Mouse (Mus musculus): ENCODE data around the gene Kcnmb2. TPM values are rescaled to one million over a fixed set of nuclear protein-coding genes. Genes with fewer than 3 reads are reported as not detected.
A peak's percentile ranks its signal among the peaks of the same experiment; 100 is the strongest.

Kcnmb2 gene
- polyA plus RNA-seq, 1 experiment from 2014 or later: 0.42 TPM

DNA sequence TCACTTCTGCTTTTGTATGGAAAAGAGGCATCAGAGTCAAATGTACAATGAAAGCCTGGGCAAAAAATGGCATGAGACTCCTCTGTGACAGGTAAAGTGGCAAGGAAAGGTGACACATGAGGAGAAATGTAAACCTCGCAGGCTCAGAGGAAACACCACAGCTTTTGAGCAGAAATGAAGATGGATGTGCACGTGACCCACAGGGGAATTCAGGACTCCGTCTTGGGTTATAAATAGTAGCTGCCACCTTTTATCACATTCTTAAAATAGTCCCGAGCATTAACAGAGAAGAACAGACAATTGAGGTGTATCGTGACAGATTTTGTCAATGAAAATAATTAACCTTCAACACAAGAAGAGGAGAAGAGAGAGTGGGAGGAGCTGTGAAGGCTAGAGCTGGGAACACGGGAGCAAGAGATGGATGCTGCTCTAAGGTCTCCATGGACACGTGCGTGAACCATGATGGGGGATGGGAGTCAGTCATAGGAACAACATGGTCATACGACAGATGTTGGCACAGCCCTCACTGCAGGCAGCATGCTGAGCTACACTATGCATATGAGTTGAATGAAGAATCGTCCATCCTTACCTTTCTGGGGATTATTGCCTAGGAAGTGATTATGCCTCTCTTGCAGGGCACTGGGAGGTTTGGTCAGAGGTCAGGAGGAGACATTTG is 127.2 kb downstream of the Kcnmb2 start:
- H3K27me3 ChIP-seq (ENCODE audit: control insufficient read depth, insufficient read depth, low read length): no peaks in the 10 kb centered on the region
- H3K4me2 ChIP-seq: peak overlapping the region; percentile 6
- no peaks in the 10 kb centered on the region; the same call in 1 of the 2 replicates for H3K4me1 ChIP-seq (ENCODE audit: control insufficient read depth, insufficient read depth, low read length)
- ATAC-seq (replicated peaks; ENCODE audit: insufficient number of reproducible peaks, low FRiP score, low TSS enrichment): 0 out of 2 replicates have a peak, but pooled peaks have one; percentile 31
- no peak overlapping the region for H3K27ac ChIP-seq (ENCODE audit: low read depth, low read length)
- WGBS (ENCODE audit: insufficient replicate concordance): 47% methylated on average over 10 of the region's 10 CpGs
- H3K9ac ChIP-seq (ENCODE audit: low read depth, low read length): no peak overlapping the region
- no peaks in the 10 kb centered on the region for H3K36me3 ChIP-seq (ENCODE audit: control insufficient read depth, insufficient read depth, low read length)
- no peak overlapping the region for H3K4me3 ChIP-seq (ENCODE audit: low read depth, low read length)
- H3K9me3 ChIP-seq (replicated peaks; ENCODE audit: control insufficient read depth, low read length): no peaks in the 10 kb centered on the region

DNA sequence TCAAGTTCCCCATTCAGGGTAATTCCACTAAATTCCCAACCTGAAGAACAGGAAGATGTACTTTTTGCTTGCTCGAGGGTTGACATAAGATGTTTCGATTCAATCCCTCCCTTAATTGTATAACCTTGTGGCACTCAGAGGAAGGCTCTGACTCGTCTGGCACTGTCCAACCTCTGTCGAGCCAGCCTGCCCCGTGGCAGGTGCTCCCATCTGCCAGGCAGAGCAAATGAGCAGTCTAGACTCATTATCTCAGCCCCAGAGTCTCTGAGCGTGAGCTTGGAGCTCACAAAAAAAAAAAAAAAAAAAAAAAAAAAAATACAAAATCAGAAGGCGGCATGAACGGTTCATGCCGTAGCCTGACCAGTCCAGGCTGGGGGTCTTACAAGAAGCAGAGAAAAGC is 130.1 kb downstream of the Kcnmb2 start:
- Histone ChIP-seq H3K4me1 (ENCODE audit: control insufficient read depth, insufficient read depth, low read length) (no peaks in the 10 kb centered on the region), H3K9ac (ENCODE audit: low read depth, low read length) (no peak overlapping the region), H3K4me3 (ENCODE audit: low read depth, low read length) (no peak overlapping the region), H3K27ac (ENCODE audit: low read depth, low read length) (no peak overlapping the region), H3K27me3 (ENCODE audit: control insufficient read depth, insufficient read depth, low read length) (no peaks in the 10 kb centered on the region), H3K36me3 (ENCODE audit: control insufficient read depth, insufficient read depth, low read length) (no peaks in the 10 kb centered on the region), H3K9me3 (replicated peaks; ENCODE audit: control insufficient read depth, low read length) (no peaks in the 10 kb centered on the region), H3K4me2 (no peak overlapping the region)
- WGBS (ENCODE audit: insufficient replicate concordance): 75% methylated on average over 9 of the region's 9 CpGs
- no peak for ATAC-seq (replicated peaks; ENCODE audit: insufficient number of reproducible peaks, low FRiP score, low TSS enrichment)

GRCm38 (mm10) chr3:32043814-32044213 is 141.5 kb downstream of the Kcnmb2 start:
- ATAC-seq (replicated peaks; ENCODE audit: insufficient number of reproducible peaks, low FRiP score, low TSS enrichment): no peak
- Histone ChIP-seq H3K4me2 (no peak overlapping the region), H3K4me3 (ENCODE audit: low read depth, low read length) (no peak overlapping the region), H3K36me3 (ENCODE audit: control insufficient read depth, insufficient read depth, low read length) (no peaks in the 10 kb centered on the region), H3K27ac (ENCODE audit: low read depth, low read length) (no peak overlapping the region), H3K4me1 (ENCODE audit: control insufficient read depth, insufficient read depth, low read length) (no peaks in the 10 kb centered on the region), H3K9ac (ENCODE audit: low read depth, low read length) (no peak overlapping the region), H3K9me3 (replicated peaks; ENCODE audit: control insufficient read depth, low read length) (no peaks in the 10 kb centered on the region), H3K27me3 (ENCODE audit: control insufficient read depth, insufficient read depth, low read length) (no peaks in the 10 kb centered on the region)
- WGBS (ENCODE audit: insufficient replicate concordance): 65% methylated on average over 3 of the region's 3 CpGs

DNA sequence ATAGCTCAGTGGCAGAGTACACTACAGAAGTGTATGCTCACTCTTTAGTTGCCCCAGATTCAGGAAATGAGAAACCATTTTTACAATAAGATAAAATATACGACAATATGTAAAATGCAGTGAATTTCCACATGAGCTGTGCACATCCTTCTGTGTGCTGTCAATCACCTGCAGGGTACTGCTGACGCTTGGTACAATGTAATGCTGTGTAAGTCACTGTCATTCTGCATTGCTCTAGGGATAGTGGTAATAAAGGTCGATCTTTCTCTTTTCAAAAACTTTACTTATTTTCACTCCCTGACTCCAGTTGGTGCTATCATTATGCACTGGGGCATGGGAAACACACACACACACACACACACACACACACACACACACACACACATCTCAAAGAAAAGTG is 146.5 kb downstream of the Kcnmb2 start:
- H3K27ac ChIP-seq (ENCODE audit: low read depth, low read length): no peak overlapping the region
- H3K9ac ChIP-seq (ENCODE audit: low read depth, low read length): no peak overlapping the region
- H3K4me3 ChIP-seq (ENCODE audit: low read depth, low read length): no peak overlapping the region
- H3K4me2 ChIP-seq: no peak overlapping the region
- H3K9me3 ChIP-seq (replicated peaks; ENCODE audit: control insufficient read depth, low read length): no peaks in the 10 kb centered on the region
- no peaks in the 10 kb centered on the region for H3K36me3 ChIP-seq (ENCODE audit: control insufficient read depth, insufficient read depth, low read length)
- H3K27me3 ChIP-seq (ENCODE audit: control insufficient read depth, insufficient read depth, low read length): no peaks in the 10 kb centered on the region
- no peak for ATAC-seq (replicated peaks; ENCODE audit: insufficient number of reproducible peaks, low FRiP score, low TSS enrichment)
- 81% methylated on average over 3 of the region's 3 CpGs for WGBS (ENCODE audit: insufficient replicate concordance)
- no peaks in the 10 kb centered on the region for H3K4me1 ChIP-seq (ENCODE audit: control insufficient read depth, insufficient read depth, low read length)

GRCm38 (mm10) chr3:32052596-32052995 is 150.3 kb downstream of the Kcnmb2 start:
- H3K36me3 ChIP-seq (ENCODE audit: control insufficient read depth, insufficient read depth, low read length): no peaks in the 10 kb centered on the region
- no peak overlapping the region for H3K4me3 ChIP-seq (ENCODE audit: low read depth, low read length)
- no peak overlapping the region for H3K27ac ChIP-seq (ENCODE audit: low read depth, low read length)
- no peaks in the 10 kb centered on the region for H3K27me3 ChIP-seq (ENCODE audit: control insufficient read depth, insufficient read depth, low read length)
- no peaks in the 10 kb centered on the region for H3K9me3 ChIP-seq (replicated peaks; ENCODE audit: control insufficient read depth, low read length)
- WGBS (ENCODE audit: insufficient replicate concordance): 50% methylated on average over 3 of the region's 3 CpGs
- no peak overlapping the region for H3K9ac ChIP-seq (ENCODE audit: low read depth, low read length)
- no peaks in the 10 kb centered on the region for H3K4me1 ChIP-seq (ENCODE audit: control insufficient read depth, insufficient read depth, low read length)
- no peak for ATAC-seq (replicated peaks; ENCODE audit: insufficient number of reproducible peaks, low FRiP score, low TSS enrichment)
- no peak overlapping the region for H3K4me2 ChIP-seq

DNA sequence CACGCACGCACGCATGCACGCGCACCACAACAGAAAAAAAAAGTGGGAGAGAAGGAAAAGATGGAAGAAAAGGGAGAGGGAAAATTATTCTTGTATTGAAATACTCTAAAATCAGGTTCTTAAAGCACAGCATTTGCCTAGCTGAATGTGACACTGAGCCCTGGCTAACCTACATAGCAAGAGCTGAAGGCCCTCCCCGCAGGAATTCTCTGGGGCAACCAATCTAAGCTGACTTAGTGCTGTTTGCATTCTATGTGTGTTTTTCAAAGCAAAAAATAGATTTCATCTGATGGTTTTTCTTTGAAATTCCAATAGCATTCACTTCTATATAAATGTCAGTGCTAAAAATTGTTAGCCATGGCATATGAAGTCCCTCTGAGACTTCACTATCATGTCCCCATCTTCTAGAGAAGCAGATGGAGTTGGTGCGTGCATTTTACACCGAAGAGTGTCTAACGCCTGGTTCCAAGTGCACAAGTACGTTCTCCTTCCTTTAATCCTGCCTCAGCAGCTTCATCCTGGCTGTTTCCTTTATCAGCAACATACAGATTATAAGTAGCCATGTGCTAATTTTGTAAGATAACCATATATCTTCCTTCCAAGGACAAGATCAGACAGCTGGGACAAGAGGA is 151.4 kb downstream of the Kcnmb2 start:
- H3K9ac ChIP-seq (ENCODE audit: low read depth, low read length): no peak overlapping the region
- H3K36me3 ChIP-seq (ENCODE audit: control insufficient read depth, insufficient read depth, low read length): no peaks in the 10 kb centered on the region
- H3K27me3 ChIP-seq (ENCODE audit: control insufficient read depth, insufficient read depth, low read length): no peaks in the 10 kb centered on the region
- no peak overlapping the region for H3K4me2 ChIP-seq
- H3K4me1 ChIP-seq (ENCODE audit: control insufficient read depth, insufficient read depth, low read length): no peaks in the 10 kb centered on the region
- H3K4me3 ChIP-seq (ENCODE audit: low read depth, low read length): no peak overlapping the region
- ATAC-seq (replicated peaks; ENCODE audit: insufficient number of reproducible peaks, low FRiP score, low TSS enrichment): no peak
- WGBS (ENCODE audit: insufficient replicate concordance): 78% methylated on average over 10 of the region's 10 CpGs
- H3K9me3 ChIP-seq (replicated peaks; ENCODE audit: control insufficient read depth, low read length): no peaks in the 10 kb centered on the region
- no peak overlapping the region for H3K27ac ChIP-seq (ENCODE audit: low read depth, low read length)

GRCm38 (mm10) chr3:32059888-32060656 is 157.8 kb downstream of the Kcnmb2 start:
- ATAC-seq (replicated peaks; ENCODE audit: insufficient number of reproducible peaks, low FRiP score, low TSS enrichment): no peak
- H3K27me3 ChIP-seq (ENCODE audit: control insufficient read depth, insufficient read depth, low read length): no peaks in the 10 kb centered on the region
- no peak overlapping the region for H3K4me3 ChIP-seq (ENCODE audit: low read depth, low read length)
- H3K36me3 ChIP-seq (ENCODE audit: control insufficient read depth, insufficient read depth, low read length): no peaks in the 10 kb centered on the region
- peaks cover 6% of the 10 kb centered on the region; the same call in 1 of the 2 replicates for H3K4me1 ChIP-seq (ENCODE audit: control insufficient read depth, insufficient read depth, low read length)
- no peaks in the 10 kb centered on the region for H3K9me3 ChIP-seq (replicated peaks; ENCODE audit: control insufficient read depth, low read length)
- WGBS (ENCODE audit: insufficient replicate concordance): 63% methylated on average over 10 of the region's 10 CpGs
- no peak overlapping the region for H3K9ac ChIP-seq (ENCODE audit: low read depth, low read length)
- no peak overlapping the region for H3K27ac ChIP-seq (ENCODE audit: low read depth, low read length)
- H3K4me2 ChIP-seq: no peak overlapping the region

DNA sequence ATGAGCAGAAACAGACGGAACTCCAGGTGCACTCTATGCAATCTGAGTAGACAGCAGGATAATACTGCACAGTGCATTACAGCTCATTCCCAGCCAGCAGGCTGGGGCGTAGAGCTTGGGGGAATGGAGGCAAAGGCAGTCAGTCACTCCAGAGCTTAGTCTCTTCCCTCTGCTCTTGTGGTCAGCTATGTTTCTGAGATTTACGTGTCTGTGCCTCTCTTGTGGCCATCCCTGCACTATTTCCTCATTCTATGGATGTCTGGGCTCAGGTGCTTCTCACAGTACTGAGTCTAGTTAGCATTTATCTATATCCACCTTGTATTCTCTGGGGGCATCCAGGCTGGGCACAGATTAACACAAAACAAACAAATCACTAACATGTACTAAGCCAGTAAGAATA is 160.4 kb downstream of the Kcnmb2 start:
- WGBS (ENCODE audit: insufficient replicate concordance): 73% methylated on average over 3 of the region's 3 CpGs
- Histone ChIP-seq H3K36me3 (ENCODE audit: control insufficient read depth, insufficient read depth, low read length) (no peaks in the 10 kb centered on the region), H3K4me2 (no peak overlapping the region), H3K4me3 (ENCODE audit: low read depth, low read length) (no peak overlapping the region), H3K4me1 (ENCODE audit: control insufficient read depth, insufficient read depth, low read length) (peaks cover 6% of the 10 kb centered on the region; the same call in 1 of the 2 replicates), H3K27ac (ENCODE audit: low read depth, low read length) (no peak overlapping the region), H3K27me3 (ENCODE audit: control insufficient read depth, insufficient read depth, low read length) (no peaks in the 10 kb centered on the region), H3K9ac (ENCODE audit: low read depth, low read length) (no peak overlapping the region), H3K9me3 (replicated peaks; ENCODE audit: control insufficient read depth, low read length) (no peaks in the 10 kb centered on the region)
- no peak for ATAC-seq (replicated peaks; ENCODE audit: insufficient number of reproducible peaks, low FRiP score, low TSS enrichment)

All from heart, embryonic 11.5 days (tissue).